Mouse (Mus musculus): ENCODE measurements at regions not wholly inside any gene's neighbourhood (a gene's known extent, or its start where the extent isn't known, plus 50 kb on each side); places are given as distances from the start of the nearest gene placed in this dataset.
"Not testable (repeated sequence)": the region's sequence is repeated elsewhere in the genome, so short reads cannot be mapped to it uniquely, and the experiment has no call there.

- DNase-seq (ENCODE audit: low spot score), result no peak
Measured at GRCm38 (mm10) chr12:36933118-36933610, 175.2 kb upstream of the Meox2 start.

- DNase-seq (ENCODE audit: low spot score), result no peak
Measured at GRCm38 (mm10) chr12:36943903-36944302, 164.4 kb upstream of the Meox2 start.

GRCm38 (mm10) chr12:36945964-36946363, 162.4 kb upstream of the Meox2 start:
- peak; percentile 34 for DNase-seq (ENCODE audit: low spot score)

- no peak for DNase-seq (ENCODE audit: low spot score)
Measured at GRCm38 (mm10) chr12:36947902-36948301, 160.4 kb upstream of the Meox2 start.

GRCm38 (mm10) chr12:36949096-36949738, 159.1 kb upstream of the Meox2 start:
- no peak for DNase-seq (ENCODE audit: low spot score)

- DNase-seq (ENCODE audit: low spot score), result no peak
Measured at GRCm38 (mm10) chr12:36974432-36975094, 133.8 kb upstream of the Meox2 start.

GRCm38 (mm10) chr12:36977141-36977540, 131.2 kb upstream of the Meox2 start:
- DNase-seq (ENCODE audit: low spot score), result no peak

- no peak for DNase-seq (ENCODE audit: low spot score)
Measured at GRCm38 (mm10) chr12:36991135-36991534, 117.2 kb upstream of the Meox2 start.

- no peak for DNase-seq (ENCODE audit: low spot score)
Measured at GRCm38 (mm10) chr12:36991970-36992369, 116.4 kb upstream of the Meox2 start.

GRCm38 (mm10) chr12:37001401-37001800, 106.9 kb upstream of the Meox2 start:
- no peak for DNase-seq (ENCODE audit: low spot score)

GRCm38 (mm10) chr12:37005262-37005661, 103.1 kb upstream of the Meox2 start:
- no peak for DNase-seq (ENCODE audit: low spot score)

- DNase-seq (ENCODE audit: low spot score), result no peak
Measured at GRCm38 (mm10) chr12:37010306-37010705, 98.0 kb upstream of the Meox2 start.

- DNase-seq (ENCODE audit: low spot score), result no peak
Measured at GRCm38 (mm10) chr12:37014401-37014800, 93.9 kb upstream of the Meox2 start.

- not testable (repeated sequence) for DNase-seq (ENCODE audit: low spot score)
Measured at GRCm38 (mm10) chr12:37014945-37015344, 93.4 kb upstream of the Meox2 start.

- no peak for DNase-seq (ENCODE audit: low spot score)
Measured at GRCm38 (mm10) chr12:37015474-37016248, 92.7 kb upstream of the Meox2 start.

GRCm38 (mm10) chr12:37047191-37047590, 61.1 kb upstream of the Meox2 start:
- DNase-seq (ENCODE audit: low spot score), result no peak

- no peak for DNase-seq (ENCODE audit: low spot score)
Measured at GRCm38 (mm10) chr12:37050596-37050995, 57.7 kb upstream of the Meox2 start.

GRCm38 (mm10) chr12:37057411-37057810, 50.9 kb upstream of the Meox2 start:
- DNase-seq (ENCODE audit: low spot score), result no peak
